Mouse (Mus musculus): ENCODE measurements around the gene Pkd1. TPM values are rescaled to one million over a fixed set of nuclear protein-coding genes. Genes with fewer than 3 reads are reported as not detected.

Pkd1 gene
- polyA plus RNA-seq, 1 experiment from 2014 or later, result 3.3 TPM

- no peaks in the 10 kb centered on the region for H3K9me3 ChIP-seq (replicated peaks)
- peaks cover 25% of the 10 kb centered on the region for H3K4me1 ChIP-seq (replicated peaks)
- peaks cover 48% of the 10 kb centered on the region for H3K36me3 ChIP-seq
- H3K4me3 ChIP-seq (replicated peaks), result no peak overlapping the region
- H3K27ac ChIP-seq, result no peak overlapping the region
- H3K27me3 ChIP-seq, result no peaks in the 10 kb centered on the region
- DNase-seq, result no peak
- ATAC-seq (ENCODE audit: low read depth), result no peak
- no peak overlapping the region for H3K9ac ChIP-seq
- no peak overlapping the region for H3K4me2 ChIP-seq
- WGBS (ENCODE audit: insufficient replicate concordance), result 71% methylated on average over 4 of the region's 4 CpGs
Measured at GRCm38 (mm10) chr17:24569837-24570236, 20.2 kb downstream of the Pkd1 start.

DNA sequence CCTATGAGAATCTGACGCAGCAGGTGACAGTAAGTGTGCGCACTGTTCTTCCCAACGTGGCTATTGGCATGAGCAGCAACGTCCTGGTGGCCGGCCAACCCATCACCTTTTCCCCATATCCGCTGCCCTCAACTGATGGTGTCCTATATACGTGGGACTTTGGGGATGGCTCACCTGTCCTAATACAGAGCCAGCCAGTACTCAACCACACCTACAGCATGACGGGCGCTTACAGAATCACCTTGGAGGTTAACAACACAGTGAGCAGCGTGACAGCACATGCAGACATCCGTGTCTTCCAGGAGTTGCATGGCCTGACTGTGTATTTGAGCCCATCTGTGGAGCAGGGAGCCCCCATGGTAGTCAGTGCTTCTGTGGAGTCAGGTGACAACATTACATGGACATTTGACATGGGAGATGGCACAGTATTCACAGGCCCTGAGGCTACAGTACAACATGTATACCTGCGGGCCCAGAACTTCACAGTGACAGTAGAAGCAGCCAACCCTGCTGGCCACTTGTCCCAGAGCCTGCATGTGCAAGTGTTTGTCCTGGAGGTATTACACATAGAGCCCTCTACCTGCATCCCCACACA lies 23.1 kb downstream of the Pkd1 start:
- no peak overlapping the region for H3K27ac ChIP-seq
- H3K4me2 ChIP-seq, result no peak overlapping the region
- peaks cover 49% of the 10 kb centered on the region for H3K36me3 ChIP-seq
- no peaks in the 10 kb centered on the region for H3K27me3 ChIP-seq
- H3K4me3 ChIP-seq (replicated peaks), result no peak overlapping the region
- ATAC-seq (ENCODE audit: low read depth) (no peak), DNase-seq (no peak)
- no peak overlapping the region for H3K9ac ChIP-seq
- WGBS (ENCODE audit: insufficient replicate concordance), result 84% methylated on average over 12 of the region's 12 CpGs
- H3K9me3 ChIP-seq (replicated peaks), result no peaks in the 10 kb centered on the region
- H3K4me1 ChIP-seq (replicated peaks), result peaks cover 9% of the 10 kb centered on the region

DNA sequence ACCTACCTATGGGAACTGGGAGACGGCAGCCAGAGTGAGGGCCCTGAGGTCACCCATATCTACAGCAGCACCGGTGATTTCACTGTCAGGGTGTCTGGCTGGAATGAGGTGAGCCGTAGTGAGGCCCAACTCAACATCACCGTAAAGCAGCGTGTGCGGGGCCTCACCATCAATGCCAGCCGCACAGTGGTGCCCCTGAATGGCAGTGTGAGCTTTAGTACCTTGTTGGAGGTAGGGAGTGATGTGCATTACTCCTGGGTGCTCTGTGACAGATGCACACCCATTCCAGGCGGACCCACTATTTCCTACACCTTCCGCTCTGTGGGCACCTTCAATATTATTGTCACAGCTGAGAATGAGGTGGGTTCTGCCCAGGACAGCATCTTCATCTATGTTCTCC lies 24.2 kb downstream of the Pkd1 start:
- H3K9me3 ChIP-seq (replicated peaks), result no peaks in the 10 kb centered on the region
- H3K4me3 ChIP-seq (replicated peaks), result no peak overlapping the region
- peaks cover 9% of the 10 kb centered on the region for H3K4me1 ChIP-seq (replicated peaks)
- H3K27ac ChIP-seq, result no peak overlapping the region
- peaks cover 45% of the 10 kb centered on the region for H3K36me3 ChIP-seq
- 82% methylated on average over 9 of the region's 9 CpGs for WGBS (ENCODE audit: insufficient replicate concordance)
- H3K27me3 ChIP-seq, result no peaks in the 10 kb centered on the region
- H3K4me2 ChIP-seq, result no peak overlapping the region
- DNase-seq, result no peak
- no peak overlapping the region for H3K9ac ChIP-seq
- no peak for ATAC-seq (ENCODE audit: low read depth)

GRCm38 (mm10) chr17:24579532-24579931 lies 29.9 kb downstream of the Pkd1 start:
- ATAC-seq (ENCODE audit: low read depth), result no peak
- Histone ChIP-seq H3K9ac (no peak overlapping the region), H3K27me3 (no peaks in the 10 kb centered on the region), H3K4me3 (replicated peaks) (no peak overlapping the region), H3K36me3 (peaks cover 36% of the 10 kb centered on the region), H3K4me2 (no peak overlapping the region), H3K4me1 (replicated peaks) (peaks cover 10% of the 10 kb centered on the region), H3K9me3 (replicated peaks) (no peaks in the 10 kb centered on the region), H3K27ac (no peak overlapping the region)
- no peak for DNase-seq
- 90% methylated on average over 3 of the region's 3 CpGs for WGBS (ENCODE audit: insufficient replicate concordance)

- WGBS (ENCODE audit: insufficient replicate concordance), result 89% methylated on average over 2 of the region's 2 CpGs
- no peak overlapping the region for H3K9ac ChIP-seq
- H3K27me3 ChIP-seq, result no peaks in the 10 kb centered on the region
- no peak overlapping the region for H3K4me3 ChIP-seq (replicated peaks)
- no peak overlapping the region for H3K27ac ChIP-seq
- no peak overlapping the region for H3K4me2 ChIP-seq
- no peaks in the 10 kb centered on the region for H3K9me3 ChIP-seq (replicated peaks)
- no peak for DNase-seq
- peaks cover 36% of the 10 kb centered on the region for H3K36me3 ChIP-seq
- ATAC-seq (ENCODE audit: low read depth), result no peak
- H3K4me1 ChIP-seq (replicated peaks), result peaks cover 15% of the 10 kb centered on the region
Measured at GRCm38 (mm10) chr17:24580287-24580686, 30.7 kb downstream of the Pkd1 start.

GRCm38 (mm10) chr17:24583599-24584460 lies 34.2 kb downstream of the Pkd1 start:
- Histone ChIP-seq H3K27me3 (no peaks in the 10 kb centered on the region), H3K27ac (peak overlapping the region; percentile 48), H3K36me3 (peaks cover 57% of the 10 kb centered on the region), H3K9me3 (replicated peaks) (no peaks in the 10 kb centered on the region), H3K4me3 (replicated peaks) (no peak overlapping the region), H3K4me1 (replicated peaks) (peaks cover 15% of the 10 kb centered on the region), H3K4me2 (no peak overlapping the region), H3K9ac (no peak overlapping the region)
- DNase-seq (no peak), ATAC-seq (ENCODE audit: low read depth) (no peak)
- WGBS (ENCODE audit: insufficient replicate concordance), result 43% methylated on average over 5 of the region's 5 CpGs

DNA sequence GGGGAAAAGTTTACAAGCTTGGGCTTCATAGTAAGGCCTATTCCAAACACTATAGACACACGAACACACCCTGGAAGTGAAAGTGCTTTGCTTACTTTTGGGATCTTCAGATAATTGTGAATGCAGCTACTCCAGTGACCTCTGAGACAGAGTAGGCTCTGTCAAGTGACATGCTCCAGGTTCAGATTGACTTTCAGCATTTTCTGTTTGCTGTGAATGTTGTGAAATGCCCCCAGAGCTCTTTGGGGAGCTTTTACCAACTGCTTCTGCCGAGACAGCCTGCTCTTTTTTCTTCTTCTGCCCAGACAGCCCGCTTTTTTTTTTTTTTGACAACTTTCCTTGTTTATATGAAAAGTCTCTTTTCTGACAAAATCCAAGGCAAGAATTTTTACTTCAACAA lies 34.9 kb downstream of the Pkd1 start:
- Histone ChIP-seq H3K4me3 (replicated peaks) (no peak overlapping the region), H3K9ac (no peak overlapping the region), H3K4me2 (no peak overlapping the region), H3K27ac (peak overlapping the region; percentile 48), H3K9me3 (replicated peaks) (no peaks in the 10 kb centered on the region), H3K27me3 (no peaks in the 10 kb centered on the region), H3K36me3 (peaks cover 53% of the 10 kb centered on the region), H3K4me1 (replicated peaks) (peaks cover 15% of the 10 kb centered on the region)
- DNase-seq (no peak), ATAC-seq (ENCODE audit: low read depth) (no peak; the same call in 1 of the 2 replicates)
- 63% methylated on average over 3 of the region's 3 CpGs for WGBS (ENCODE audit: insufficient replicate concordance)

GRCm38 (mm10) chr17:24586532-24586931 lies 36.9 kb downstream of the Pkd1 start:
- Histone ChIP-seq H3K9ac (no peak overlapping the region), H3K4me3 (replicated peaks) (no peak overlapping the region), H3K4me1 (replicated peaks) (peaks cover 15% of the 10 kb centered on the region), H3K4me2 (no peak overlapping the region), H3K27ac (no peak overlapping the region), H3K27me3 (no peaks in the 10 kb centered on the region), H3K36me3 (peaks cover 42% of the 10 kb centered on the region), H3K9me3 (replicated peaks) (no peaks in the 10 kb centered on the region)
- ATAC-seq (ENCODE audit: low read depth) (no peak), DNase-seq (no peak)
- 66% methylated on average over 4 of the region's 4 CpGs for WGBS (ENCODE audit: insufficient replicate concordance)

GRCm38 (mm10) chr17:24590943-24591342 lies 41.3 kb downstream of the Pkd1 start:
- Histone ChIP-seq H3K4me1 (replicated peaks) (no peaks in the 10 kb centered on the region), H3K9me3 (replicated peaks) (no peaks in the 10 kb centered on the region), H3K27ac (no peak overlapping the region), H3K36me3 (peaks cover 70% of the 10 kb centered on the region), H3K9ac (no peak overlapping the region), H3K4me2 (no peak overlapping the region), H3K4me3 (replicated peaks) (no peak overlapping the region), H3K27me3 (no peaks in the 10 kb centered on the region)
- ATAC-seq (ENCODE audit: low read depth) (no peak), DNase-seq (no peak)
- WGBS (ENCODE audit: insufficient replicate concordance), result 68% methylated on average over 3 of the region's 3 CpGs

DNA sequence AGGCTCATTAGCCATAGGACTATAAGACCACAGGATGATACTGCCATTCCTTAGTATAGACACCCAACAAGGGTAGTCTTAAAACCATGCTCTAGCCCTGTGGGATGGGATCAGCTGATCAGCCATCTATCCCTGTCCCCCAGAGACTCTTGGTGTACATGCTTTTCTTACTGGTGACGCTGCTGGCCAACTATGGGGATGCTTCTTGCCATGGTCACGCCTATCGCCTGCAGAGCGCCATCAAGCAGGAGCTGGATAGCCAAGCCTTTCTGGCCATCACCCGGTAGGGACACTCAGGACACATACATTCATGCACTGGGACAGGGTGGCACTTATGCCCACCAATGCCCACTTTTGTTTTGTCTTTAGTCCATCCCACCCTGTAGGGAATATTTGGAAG lies 42.1 kb downstream of the Pkd1 start:
- Histone ChIP-seq H3K9me3 (replicated peaks) (no peaks in the 10 kb centered on the region), H3K4me3 (replicated peaks) (no peak overlapping the region), H3K9ac (no peak overlapping the region), H3K27ac (no peak overlapping the region), H3K27me3 (no peaks in the 10 kb centered on the region), H3K36me3 (peaks cover 70% of the 10 kb centered on the region), H3K4me1 (replicated peaks) (no peaks in the 10 kb centered on the region), H3K4me2 (no peak overlapping the region)
- ATAC-seq (ENCODE audit: low read depth) (no peak), DNase-seq (no peak)
- WGBS (ENCODE audit: insufficient replicate concordance), result 93% methylated on average over 5 of the region's 5 CpGs

DNA sequence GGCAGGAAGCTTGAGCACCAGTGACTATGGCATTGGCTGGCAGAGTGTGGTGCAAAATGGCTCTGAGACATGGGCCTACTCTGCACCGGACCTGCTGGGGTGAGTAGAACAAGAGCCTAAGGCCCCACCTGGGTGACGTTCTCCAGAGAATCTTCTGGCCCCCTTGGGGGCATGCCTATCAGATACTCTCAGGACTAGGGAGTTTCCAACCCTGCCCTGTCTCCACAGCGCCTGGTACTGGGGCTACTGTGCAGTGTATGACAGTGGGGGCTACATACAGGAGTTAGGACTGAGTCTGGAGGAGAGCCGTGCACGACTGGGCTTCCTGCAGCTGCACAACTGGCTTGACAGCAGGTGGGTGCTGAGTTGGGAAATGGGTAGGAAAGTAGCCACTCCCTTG lies 43.6 kb downstream of the Pkd1 start:
- no peak overlapping the region for H3K4me3 ChIP-seq (replicated peaks)
- no peaks in the 10 kb centered on the region for H3K27me3 ChIP-seq
- ATAC-seq (ENCODE audit: low read depth) (0 out of 2 replicates have a peak, but pooled peaks have one; percentile 14), DNase-seq (no peak)
- WGBS (ENCODE audit: insufficient replicate concordance), result 72% methylated on average over 5 of the region's 5 CpGs
- no peaks in the 10 kb centered on the region for H3K9me3 ChIP-seq (replicated peaks)
- peaks cover 72% of the 10 kb centered on the region for H3K36me3 ChIP-seq
- H3K4me1 ChIP-seq (replicated peaks), result no peaks in the 10 kb centered on the region
- H3K27ac ChIP-seq, result no peak overlapping the region
- H3K9ac ChIP-seq, result no peak overlapping the region
- no peak overlapping the region for H3K4me2 ChIP-seq
